Mouse (Mus musculus) urinary bladder, postnatal 36 days (tissue): ENCODE measurements at regions not wholly inside any gene's neighbourhood (a gene's known extent, or its start where the extent isn't known, plus 50 kb on each side); places are given as distances from the start of the nearest gene placed in this dataset.

Experiments used
- DNase-seq, 2 experiments: peaks; one replicate each; pipeline ENCODE4 v3.0.0; 2022; ENCODE audit warnings: low spot score in 2 of 2, mixed read lengths in 1 of 2

DNA sequence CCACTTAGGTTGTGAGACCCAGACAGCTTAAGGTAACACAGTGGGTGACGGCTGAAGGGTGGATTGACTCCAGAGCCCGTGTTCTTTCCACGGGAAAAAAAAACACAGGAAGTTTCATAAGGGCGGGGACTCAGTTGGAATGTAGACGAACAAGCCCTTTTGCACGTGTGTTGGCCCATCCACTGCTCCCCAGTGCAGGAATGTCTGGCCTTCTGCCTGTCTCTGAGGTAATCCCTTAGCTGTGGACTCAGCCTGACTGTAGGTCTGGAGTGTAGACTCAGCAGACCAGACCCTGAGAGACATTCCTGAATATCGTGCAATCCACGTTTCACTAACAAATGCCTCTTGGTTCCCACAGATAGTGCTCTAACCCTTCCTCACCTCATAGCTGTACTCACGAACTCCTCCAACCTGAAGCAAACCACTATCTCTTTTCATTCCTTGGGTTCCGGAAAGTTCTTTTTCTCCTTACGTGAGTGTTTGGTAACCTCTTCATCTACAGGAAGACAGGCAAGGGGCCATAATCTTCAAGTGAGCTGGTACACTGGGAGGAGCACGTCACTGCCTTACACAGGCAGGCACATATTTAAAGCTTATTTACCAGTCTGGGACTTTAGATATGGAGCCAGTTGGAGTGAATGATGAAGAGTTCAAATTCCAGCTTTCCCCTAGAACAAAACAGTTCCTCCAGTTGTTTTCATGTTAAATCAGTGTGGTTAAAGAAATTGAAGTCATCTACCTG is 205.6 kb upstream of the Bcor start:
- peak; percentile 11 to 41 for DNase-seq

DNA sequence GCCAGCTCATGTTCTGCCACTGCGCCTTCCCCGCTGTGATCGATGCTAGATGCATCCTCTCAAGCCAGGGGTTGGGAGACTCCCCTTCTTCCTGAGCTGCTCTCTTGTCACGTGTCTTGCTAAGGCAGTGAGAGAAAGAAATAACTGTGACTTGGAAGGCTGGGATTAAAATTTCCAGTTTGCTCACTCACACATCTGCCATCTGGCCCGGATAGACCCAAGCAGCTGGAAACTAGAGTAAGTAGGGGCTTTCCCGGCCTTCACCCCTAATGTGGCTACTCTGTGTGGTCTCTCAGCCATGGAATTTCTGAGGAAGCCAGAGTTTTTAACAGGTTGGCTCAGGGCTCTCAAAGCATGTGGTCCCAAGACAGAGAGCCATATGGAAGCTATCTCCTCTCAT is 206.6 kb upstream of the Bcor start:
- no peak for DNase-seq

DNA sequence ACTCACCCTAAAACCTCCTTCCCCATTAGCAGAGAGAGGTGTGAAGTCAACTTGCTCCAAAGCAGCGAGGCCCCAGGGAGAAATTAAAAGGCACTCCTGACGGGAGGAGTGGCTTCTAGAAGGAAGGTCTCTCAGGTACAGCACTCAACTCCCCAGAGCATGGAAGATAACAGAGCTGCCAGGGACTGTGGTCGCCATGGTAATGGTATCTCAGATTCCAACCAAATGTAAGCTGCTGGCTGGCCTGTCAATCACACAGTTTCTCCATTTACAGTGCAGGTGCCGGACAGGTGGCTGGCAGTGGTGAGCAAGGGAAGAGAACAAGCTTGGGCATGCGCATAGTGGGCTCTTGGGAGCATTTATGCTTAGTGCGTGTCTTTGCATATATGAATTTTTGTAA is 213.5 kb upstream of the Bcor start:
- no peak for DNase-seq

DNA sequence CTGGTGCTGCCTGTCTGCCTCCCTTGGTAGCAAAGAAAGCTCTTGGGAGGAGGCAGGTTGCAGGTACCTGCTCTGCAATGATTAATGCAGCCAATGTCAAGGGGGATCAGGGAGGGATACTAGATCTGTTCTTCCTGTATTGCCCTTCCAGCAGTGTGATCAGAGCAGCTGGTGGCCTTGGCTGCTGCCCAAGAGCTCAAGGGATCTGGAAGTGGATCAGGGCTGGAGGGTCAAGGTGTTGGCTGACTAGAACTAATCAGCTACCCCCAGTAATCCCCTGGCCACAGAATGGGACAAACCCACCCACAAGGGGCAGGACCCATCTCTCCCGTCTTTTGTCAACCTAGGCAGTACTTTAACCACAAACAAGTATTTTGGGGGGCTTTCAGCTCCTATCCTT is 211.8 kb upstream of the Atp6ap2 start:
- DNase-seq, result no peak

DNA sequence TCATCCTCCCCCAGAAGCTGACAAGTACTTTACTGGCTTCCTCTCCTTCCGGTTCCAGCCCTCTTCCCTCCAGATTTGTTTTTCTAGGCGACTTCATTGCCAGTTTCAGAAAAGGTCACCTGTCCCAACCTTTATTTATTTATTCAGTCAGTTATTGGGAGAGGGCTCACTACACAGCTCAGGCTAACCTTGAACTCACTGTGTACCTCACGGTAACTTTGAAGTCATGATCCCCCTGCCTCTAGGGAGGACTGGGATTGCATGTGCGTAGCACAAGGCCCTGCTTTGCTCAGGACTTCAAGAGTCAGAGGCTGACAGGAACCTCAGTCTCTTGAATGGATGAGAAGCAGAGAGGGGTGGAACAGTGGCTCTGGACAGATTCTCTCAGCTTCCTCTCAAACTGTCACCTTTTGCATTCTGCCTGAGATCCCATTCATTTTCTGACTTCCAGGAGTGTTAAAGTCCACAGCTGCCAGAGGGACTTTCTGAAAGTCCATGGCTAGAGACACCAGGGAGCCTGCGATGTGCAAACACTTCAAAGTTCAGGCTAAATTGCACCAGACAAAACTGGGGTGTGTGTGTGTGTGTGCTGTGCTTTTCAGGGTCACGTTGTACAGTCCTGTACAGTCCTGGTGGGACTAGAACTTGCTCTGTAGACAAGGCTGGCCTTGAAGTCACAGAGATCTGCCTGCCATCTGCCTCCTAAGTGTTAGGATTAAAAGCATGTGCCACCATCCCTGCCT is 211.2 kb upstream of the Atp6ap2 start:
- no peak for DNase-seq

DNA sequence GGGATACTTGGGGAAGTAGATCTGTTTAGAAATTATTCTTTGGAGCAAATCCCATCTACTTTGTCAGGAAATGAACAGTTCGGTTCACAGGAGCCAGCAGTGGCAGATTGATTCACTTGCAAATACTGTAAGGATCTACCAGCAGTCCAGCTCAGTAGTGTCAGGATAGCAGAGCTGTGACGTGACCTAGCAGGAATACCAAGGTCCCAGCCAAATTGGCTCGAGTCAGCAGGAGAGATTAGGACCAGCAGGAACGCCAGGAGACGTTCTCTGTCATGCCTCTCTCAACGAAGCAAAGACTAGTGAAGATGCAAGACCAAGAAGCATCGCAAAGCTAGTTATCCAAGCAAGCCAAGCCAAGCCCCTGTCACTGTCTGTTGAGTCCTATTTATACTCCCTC is 210.2 kb upstream of the Atp6ap2 start:
- no peak for DNase-seq

DNA sequence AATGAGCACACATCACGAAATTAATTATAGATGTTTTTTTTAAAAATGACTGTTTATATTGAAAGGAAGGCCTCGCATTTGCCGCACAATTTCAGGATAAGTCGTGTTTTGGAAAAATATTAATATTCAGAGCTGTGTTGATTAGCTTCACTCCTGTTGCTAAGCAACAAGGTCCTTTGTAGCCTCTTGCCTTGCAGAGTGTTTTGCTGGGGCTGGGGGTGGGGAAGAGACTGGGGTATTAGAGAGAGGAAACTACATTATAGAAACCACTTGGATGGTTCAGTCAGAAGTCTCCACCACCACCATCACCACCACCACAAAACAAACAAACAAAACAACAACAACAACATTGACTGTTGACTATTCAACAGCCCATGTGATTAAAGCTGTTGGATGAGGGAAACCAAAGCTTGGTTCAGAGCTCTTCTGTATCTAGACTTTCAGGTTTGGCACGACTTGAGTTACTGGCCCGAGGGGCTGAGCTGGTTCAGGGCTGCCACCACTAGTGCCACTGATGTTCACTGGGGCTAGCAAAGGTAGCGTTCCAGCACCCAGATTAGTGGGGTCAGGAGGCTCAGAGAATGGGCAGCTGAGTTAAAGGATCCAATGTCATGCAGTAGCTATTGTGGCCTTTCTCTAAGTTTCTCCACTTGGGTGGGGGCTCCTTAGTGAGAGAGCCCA is 195.3 kb upstream of the Atp6ap2 start:
- no peak for DNase-seq

DNA sequence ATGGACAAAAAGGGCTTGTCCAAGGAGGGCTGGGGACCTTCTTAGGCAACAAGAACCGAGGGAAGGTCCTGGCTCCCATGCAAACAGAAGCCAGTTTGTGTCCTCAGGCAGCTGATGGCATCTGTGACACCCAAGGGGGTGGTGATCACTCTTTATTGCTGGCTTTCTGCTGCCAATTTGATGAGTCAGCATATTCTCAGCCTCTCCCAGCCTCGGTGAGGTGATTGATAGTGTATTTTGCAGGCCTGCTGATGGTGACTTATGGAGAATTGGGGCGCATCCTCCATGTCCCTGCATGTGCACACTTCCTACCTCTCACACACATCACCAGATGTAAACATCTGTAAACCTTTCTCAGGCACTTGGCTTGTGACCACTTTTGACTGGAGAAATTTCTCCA is 178.3 kb upstream of the Atp6ap2 start:
- DNase-seq, result no peak

DNA sequence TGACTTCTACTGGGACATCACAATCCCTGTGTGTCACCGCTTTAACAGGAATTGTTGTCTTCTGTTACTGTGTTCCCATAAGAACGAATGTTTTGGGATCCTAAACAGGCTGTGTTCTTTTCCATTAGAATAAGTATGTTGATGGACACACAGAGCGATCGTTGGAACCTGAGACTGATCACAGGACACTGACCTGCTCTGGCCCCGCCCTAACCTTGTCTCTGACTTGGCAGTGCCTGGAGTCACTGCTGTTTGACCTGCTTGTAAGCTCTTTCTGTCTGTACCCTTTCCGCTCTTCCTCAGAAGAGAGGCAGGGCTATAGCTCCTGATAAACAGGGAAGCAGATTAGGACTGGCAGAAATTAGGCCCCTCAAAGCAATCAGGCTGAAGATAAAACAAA is 162.0 kb upstream of the Atp6ap2 start:
- DNase-seq, result no peak

DNA sequence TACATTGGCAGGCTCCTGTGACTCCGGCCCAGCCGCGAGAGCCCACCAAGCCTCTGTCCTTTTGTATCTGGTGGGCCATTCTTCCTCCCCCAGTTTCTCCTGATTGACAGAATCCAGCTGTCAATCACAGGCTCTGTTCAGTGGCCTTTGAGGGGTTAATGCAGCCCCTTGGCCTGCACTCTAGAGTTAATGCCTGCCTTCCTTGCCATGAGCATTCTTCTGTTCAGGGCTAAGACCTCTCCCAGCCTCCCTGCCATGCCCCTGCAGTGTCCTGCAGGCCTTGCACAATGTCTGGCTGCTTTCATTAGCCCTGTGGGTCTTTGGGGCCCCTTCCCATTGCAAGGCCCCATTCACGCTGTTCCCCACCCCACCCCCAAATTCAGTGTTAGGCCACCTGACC is 160.9 kb upstream of the Atp6ap2 start:
- no peak for DNase-seq

DNA sequence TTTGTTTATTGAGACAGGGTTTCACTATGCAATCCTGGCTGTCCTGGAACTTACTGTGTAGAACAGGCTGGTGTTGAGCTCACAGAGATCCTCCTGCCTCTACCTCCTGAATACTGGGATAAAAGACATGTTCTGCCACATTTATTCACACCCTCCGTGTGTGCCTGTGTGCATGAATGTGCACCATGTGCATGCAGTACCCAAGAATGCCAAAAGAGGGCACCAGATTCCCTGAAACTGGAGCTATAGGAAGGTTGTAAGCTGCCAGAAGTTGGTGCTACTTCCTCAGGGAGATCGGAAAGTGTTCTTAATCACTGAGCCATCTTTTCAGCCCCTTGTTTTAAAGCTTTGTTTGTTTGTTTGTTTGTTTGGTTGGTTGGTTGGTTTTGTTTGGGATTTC is 155.3 kb upstream of the Atp6ap2 start:
- no peak for DNase-seq

DNA sequence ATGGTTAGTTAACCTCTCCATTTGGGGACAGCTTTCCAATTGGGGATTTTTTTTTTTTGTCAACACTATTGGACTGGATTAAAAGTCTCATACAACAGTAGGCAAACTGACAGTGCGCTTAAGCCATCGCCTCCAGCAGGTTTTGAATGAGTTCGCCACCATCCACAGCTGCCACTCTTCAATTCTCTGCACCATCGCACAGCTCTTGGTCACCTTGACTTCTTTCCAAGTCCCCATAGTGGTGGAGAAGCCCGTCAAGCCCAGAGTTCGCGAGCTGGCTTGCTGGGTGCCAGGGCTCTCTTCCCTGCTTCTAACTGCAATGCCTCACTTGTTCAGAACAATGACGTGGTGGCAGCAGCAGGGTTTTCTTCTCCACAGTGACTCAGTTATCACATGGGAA is 151.9 kb upstream of the Atp6ap2 start:
- DNase-seq, result no peak

DNA sequence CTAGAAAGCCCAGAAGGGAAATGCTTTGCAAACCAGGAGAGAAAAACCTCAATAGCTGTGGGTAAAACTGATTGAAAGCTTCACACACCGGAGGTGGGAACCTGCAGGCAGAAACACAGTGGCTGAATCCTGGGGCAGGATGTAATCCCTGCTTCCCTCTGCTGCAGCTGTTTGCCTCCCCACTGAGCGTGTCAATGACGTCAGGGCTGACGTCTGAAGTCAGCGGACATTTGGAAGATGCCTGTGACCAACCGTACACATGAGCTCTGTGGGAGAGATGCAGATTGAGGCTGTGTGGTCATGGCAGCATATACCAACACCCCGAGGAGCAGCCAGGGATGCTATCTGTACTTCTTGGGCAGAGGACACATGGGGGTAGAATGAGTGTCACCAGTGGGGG is 151.5 kb upstream of the Atp6ap2 start:
- no peak for DNase-seq

DNA sequence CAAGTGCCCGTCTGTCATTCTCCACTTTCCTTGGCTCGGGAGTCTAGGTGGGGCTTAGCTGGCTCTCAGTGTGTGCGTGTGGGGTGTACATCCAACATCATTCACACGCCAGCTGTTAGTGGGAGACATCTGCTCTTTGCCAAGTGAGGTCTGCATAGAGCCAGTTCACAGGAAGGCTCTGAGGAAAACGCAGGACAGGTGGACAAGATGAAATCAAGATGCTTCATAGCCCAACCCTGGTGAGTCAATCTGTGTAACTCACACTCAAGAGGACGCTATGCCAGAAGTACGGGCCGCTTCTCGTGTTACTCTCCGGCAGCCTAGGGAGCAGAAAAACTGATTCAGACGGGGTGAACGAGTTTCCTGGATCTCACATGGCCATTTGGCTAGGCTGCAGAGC is 148.2 kb upstream of the Atp6ap2 start:
- DNase-seq, result no peak

DNA sequence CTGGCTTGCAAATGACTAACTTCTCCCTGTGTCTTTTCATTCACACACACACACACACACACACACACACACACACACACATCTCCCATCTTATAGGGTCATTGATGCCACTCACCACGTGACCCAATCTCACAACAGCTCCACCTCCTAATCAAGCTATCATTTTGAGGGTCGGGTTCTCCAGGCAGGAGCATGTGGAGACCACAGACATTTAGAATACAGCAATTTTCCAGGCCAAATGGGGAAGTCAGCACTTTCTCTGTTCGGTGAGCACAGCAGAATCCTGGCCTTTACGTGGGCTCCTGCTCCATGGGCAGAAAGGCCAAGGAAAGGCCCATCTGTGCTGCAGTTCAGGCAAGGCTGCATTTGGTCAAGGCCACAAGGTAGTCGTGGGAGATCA is 143.8 kb upstream of the Atp6ap2 start:
- no peak for DNase-seq

DNA sequence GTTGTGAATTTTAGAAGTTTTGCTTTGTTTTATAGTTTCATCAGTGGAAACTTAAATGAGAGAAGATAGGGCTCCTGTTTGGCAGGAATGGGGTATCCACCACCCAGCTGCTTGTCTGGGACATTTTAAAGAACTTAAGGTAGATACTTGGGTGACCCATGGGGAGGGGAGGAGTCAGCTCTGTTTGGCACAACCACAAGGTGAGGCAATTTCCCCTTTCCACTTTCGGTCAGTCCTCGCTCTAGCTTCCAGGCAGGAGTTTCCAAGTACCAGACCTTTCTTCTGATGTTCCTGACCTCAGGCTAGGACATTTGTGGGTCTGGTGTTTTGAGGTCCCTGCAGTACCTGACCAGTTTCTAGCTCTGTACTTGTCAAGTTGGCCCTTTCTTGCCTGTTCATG is 142.5 kb upstream of the Atp6ap2 start:
- no peak for DNase-seq

DNA sequence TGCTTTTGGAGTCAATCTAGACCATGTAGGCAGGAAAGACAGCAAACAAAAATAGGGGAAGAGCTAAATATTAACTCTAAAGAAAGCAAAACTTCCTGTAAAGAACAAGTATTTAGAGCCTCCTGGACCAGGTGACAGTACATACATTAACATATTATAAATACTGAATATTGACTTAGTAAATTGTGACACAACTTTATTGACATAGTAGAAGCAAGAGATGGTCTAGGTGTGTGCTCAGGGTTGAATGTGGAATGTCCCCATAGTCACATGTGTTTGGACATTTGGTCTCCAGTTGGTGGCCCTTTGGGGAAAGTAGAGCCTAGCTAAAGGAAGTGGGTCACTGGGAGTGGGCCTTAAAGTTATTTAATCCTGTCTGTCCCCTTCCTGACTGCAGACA is 139.6 kb upstream of the Atp6ap2 start:
- DNase-seq, result no peak

DNA sequence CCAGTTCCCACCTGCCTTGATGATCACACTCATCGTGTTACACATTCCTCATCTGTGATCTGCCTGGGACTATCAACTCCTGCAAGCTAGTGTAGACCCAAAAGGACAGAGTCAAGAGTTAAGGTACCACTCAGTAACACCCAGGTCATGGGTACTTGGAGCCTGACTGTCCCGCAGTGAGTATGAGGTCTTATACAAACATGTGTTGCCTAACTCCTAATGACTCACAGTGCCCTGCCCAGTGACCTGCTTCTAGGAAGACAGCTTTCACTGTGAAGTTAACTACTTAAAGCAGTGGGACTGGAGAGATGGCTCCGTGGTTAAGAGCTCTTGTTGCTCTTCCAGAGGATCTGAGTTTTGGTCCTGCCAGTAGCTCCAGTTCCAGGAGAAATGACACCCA is 137.9 kb upstream of the Atp6ap2 start:
- peak in 1 of 2 experiments; percentile 14 for DNase-seq

DNA sequence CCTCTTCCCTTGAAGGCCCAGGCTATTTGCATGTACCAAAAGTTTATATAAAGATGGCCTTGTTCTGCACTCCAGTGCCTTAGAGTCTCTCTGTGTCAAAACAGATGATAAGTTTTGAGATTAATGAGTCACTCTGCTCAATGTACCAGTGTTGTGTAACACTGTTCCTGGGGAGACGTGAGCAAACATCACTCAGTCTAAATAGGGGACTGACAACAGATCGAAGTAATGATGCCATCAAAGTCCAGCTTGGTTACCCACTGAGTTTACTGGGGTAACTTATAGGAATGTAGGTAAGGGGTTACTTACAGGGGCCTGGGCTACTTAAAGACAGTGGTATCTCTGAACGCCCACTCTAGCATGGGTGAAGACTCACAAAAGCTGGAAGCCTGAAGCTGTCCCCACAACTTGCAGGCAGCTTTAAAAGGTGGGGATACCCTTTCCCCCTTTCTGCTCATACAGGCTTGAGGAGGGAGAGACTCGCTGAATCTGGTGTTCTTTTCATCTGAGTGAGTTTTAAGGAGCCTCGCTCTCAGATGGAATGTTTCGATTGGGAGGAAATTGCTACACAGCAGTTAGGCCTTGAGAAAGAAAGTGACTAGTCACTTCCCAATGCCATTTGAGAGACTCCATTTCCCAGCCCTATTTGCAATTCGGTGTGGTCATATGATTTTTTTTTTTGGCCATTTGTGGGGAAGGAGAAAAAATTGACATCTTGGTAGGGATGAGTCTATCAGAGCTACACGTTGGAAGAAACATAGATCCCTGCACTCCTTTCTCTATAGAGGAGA is 134.4 kb upstream of the Atp6ap2 start:
- DNase-seq, result no peak

DNA sequence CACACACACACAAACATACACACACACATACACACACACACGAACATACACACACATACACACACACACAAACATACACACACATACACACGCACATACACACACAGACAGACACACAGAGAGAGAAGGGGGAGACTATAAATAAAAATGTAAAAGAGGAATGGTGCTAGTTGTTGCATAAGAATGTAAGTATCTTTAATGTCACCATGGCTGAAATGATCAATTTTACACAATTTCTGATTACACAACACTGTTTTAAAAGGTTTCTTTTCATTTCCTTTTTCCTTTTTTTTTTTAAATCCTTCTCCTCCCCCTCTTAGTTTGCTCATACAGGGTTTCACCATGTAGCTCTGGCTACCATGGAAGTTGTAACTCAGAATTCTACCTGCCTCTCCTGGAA is 125.9 kb upstream of the Atp6ap2 start:
- DNase-seq, result no peak

DNA sequence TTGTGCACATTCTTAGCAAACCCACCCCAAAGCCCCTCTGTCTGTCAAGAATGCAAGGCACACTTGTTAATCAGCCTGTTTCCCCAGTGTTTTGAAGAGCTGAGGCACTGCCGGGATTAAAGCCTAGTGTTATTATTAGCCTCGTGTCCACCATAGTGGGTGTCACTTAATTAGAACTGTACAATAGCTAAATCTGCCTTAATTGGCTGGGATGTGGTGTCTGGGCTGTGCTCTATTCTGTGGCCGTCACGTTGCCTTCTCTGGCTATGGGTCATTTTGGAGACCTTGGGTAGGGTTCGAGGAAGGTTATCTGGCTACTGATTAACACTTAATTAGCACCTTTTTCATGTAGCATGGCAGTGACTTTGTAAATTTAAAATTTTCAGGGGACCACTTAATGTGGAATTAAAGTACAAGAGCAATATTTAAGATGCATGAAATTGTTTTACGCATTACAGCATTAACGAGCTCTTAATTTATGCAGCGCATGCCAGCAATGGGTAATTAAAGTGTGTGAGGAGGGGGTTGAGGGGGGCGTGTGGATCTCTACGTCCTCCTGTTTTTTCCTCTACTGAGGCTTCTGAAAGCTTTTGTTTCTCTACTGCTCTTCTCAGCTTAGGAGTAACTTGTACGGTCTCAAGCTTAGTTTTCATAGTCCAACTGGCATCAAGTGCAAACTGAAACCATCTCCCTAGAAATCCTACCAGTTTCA is 124.5 kb upstream of the Atp6ap2 start:
- no peak for DNase-seq

DNA sequence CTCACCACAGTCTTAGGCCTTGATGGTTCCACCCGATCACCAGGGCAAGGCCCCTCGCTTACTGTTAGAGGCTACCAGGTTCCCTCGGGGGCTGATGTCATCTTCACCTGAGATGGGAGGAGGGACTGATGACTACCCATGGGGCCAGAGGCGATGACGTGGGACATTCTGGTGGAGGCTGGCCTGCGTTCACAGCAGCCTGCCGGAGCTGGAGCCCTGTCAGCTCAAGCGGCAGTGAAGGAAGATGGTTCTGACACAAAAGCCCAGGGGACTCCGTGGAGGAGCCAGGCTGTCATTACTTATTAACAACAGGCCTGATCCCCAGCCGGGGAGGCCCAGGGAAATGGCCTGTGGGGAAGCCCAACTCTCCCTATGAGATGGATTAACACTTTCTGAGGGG is 121.3 kb upstream of the Atp6ap2 start:
- DNase-seq, result no peak
